Mouse (Mus musculus) left cerebral cortex, postnatal 25 days (tissue): ENCODE measurements around the gene Arhgef40. TPM values are rescaled to one million over a fixed set of nuclear protein-coding genes. Genes with fewer than 3 reads are reported as not detected.
"Not testable (repeated sequence)": the region's sequence is repeated elsewhere in the genome, so short reads cannot be mapped to it uniquely, and the experiment has no call there.

Experiments
- DNase-seq, 2 experiments: peaks; one replicate each; pipeline ENCODE4 v3.0.0; 2022; ENCODE audit warnings: low spot score in 2 of 2, mixed read lengths in 1 of 2
- intact Hi-C: fragments of 180-260 bp; cut with DNase I; formaldehyde crosslinking; loops from one replicate; pipeline ENCODE4 v1.15.1; 2025
- total RNA-seq, 2 experiments: library from RNA; stranded (reverse); gene quantifications; 2 replicates each; pipeline ENCODE4 v1.2.3; 2021

Arhgef40 gene
- total RNA-seq, 2 experiments from 2014 or later = 26.3 to 28.5 TPM

GRCm38 (mm10) chr14:52043446-52043845 is 58.9 kb downstream of the Arhgef40 start:
- DNase-seq = peak in 1 of 2 experiments; percentile 46
- intact Hi-C loops = no loop called here

- intact Hi-C loops = no loop called here
- peak in 1 of 2 experiments; percentile 14 for DNase-seq
These were observed 60.6 kb downstream of the Arhgef40 start for GRCm38 (mm10) chr14:52044901-52045678.

- intact Hi-C loops = no loop called here
- no peak for DNase-seq
These were observed 61.5 kb downstream of the Arhgef40 start for GRCm38 (mm10) chr14:52045966-52046565.

- intact Hi-C loops, DNase-seq: not testable (repeated sequence)
These were observed 68.2 kb downstream of the Arhgef40 start for GRCm38 (mm10) chr14:52052720-52053119.

Other genes starting within 250 kb of the Arhgef40 start
- not detected for gene Ang4, start 211.1 kb upstream of the Arhgef40 start, total RNA-seq
- not detected for gene AY358078, start 184.7 kb upstream of the Arhgef40 start, total RNA-seq
- not detected for gene Ear6, start 131.0 kb upstream of the Arhgef40 start, total RNA-seq
- 10 to 100 TPM; 26.0 to 33.8 TPM for gene Mettl17, start 99.9 kb upstream of the Arhgef40 start, total RNA-seq
- 1 to 10 TPM; 4.8 to 6.6 TPM for gene Slc39a2, start 91.8 kb upstream of the Arhgef40 start, total RNA-seq
- gene Ndrg2, start 70.6 kb upstream of the Arhgef40 start, total RNA-seq = 100 to 1,000 TPM; 694 to 748 TPM
- gene Tppp2, start 66.3 kb upstream of the Arhgef40 start, total RNA-seq = not detected
- gene Rnase13, start 61.9 kb upstream of the Arhgef40 start, total RNA-seq = under 1 TPM in 1 of 2 experiments, not detected in 1; 0.32 TPM
- gene Tmem253, start 30.9 kb downstream of the Arhgef40 start, total RNA-seq = under 1 TPM in 1 of 2 experiments, not detected in 1; 0.60 TPM
- 10 to 100 TPM; 32.0 to 36.3 TPM for gene Zfp219, start 36.0 kb downstream of the Arhgef40 start, total RNA-seq
- gene Olfr221, start 57.7 kb downstream of the Arhgef40 start, total RNA-seq = not detected
- gene Hnrnpc, start 119.3 kb downstream of the Arhgef40 start, total RNA-seq = 100 to 1,000 TPM; 226 to 228 TPM
- 1 to 10 TPM; 2.4 to 2.8 TPM for gene Rpgrip1, start 126.0 kb downstream of the Arhgef40 start, total RNA-seq
- gene Supt16, start 212.7 kb downstream of the Arhgef40 start, total RNA-seq = 10 to 100 TPM; 50.5 to 52.0 TPM